Mouse (Mus musculus) lung, postnatal 4 days (tissue): Measurements from ENCODE around the gene Foxc2.
"Not testable (repeated sequence)": the region's sequence is repeated elsewhere in the genome, so short reads cannot be mapped to it uniquely, and the experiment has no call there.

Source experiments
- DNase-seq, 2 experiments: peaks; one replicate each; pipeline ENCODE4 v3.0.0; 2021

Foxc2 gene

GRCm38 (mm10) chr8:121119635-121120455 is 3.9 kb downstream of the Foxc2 start:
- DNase-seq: no peak

- no peak for DNase-seq
Observed at GRCm38 (mm10) chr8:121120456-121121419, 4.8 kb downstream of the Foxc2 start.

GRCm38 (mm10) chr8:121121704-121122103 is 5.7 kb downstream of the Foxc2 start:
- no peak for DNase-seq

GRCm38 (mm10) chr8:121122368-121122767 is 6.4 kb downstream of the Foxc2 start:
- no peak for DNase-seq

GRCm38 (mm10) chr8:121123113-121123512 is 7.1 kb downstream of the Foxc2 start:
- DNase-seq: no peak

- peak in 1 of 2 experiments; percentile 16 for DNase-seq
Observed at GRCm38 (mm10) chr8:121124547-121125239, 8.7 kb downstream of the Foxc2 start.

GRCm38 (mm10) chr8:121125311-121125876 is 9.4 kb downstream of the Foxc2 start:
- DNase-seq: peak; percentile 79 to 87

- no peak for DNase-seq
Observed at GRCm38 (mm10) chr8:121126191-121126590, 10.2 kb downstream of the Foxc2 start.

- DNase-seq: no peak
Observed at GRCm38 (mm10) chr8:121126694-121127093, 10.7 kb downstream of the Foxc2 start.

GRCm38 (mm10) chr8:121127291-121127701 is 11.3 kb downstream of the Foxc2 start:
- peak; percentile 70 to 80 for DNase-seq

GRCm38 (mm10) chr8:121127756-121128375 is 11.9 kb downstream of the Foxc2 start, which contains the start of gene Foxl1:
Gene Foxl1, plus strand, starts transcription at chr8:121127940.
- DNase-seq: peak; percentile 20 to 46

GRCm38 (mm10) chr8:121128531-121129264 is 12.7 kb downstream of the Foxc2 start:
- DNase-seq: peak in 1 of 2 experiments; percentile 21

GRCm38 (mm10) chr8:121129265-121129940 is 13.4 kb downstream of the Foxc2 start:
- DNase-seq: no peak

- DNase-seq: peak; percentile 43 to 56
Observed at GRCm38 (mm10) chr8:121130522-121130921, 14.6 kb downstream of the Foxc2 start.

- DNase-seq: no peak
Observed at GRCm38 (mm10) chr8:121132961-121133513, 17.1 kb downstream of the Foxc2 start.

- no peak for DNase-seq
Observed at GRCm38 (mm10) chr8:121134102-121134501, 18.1 kb downstream of the Foxc2 start.

GRCm38 (mm10) chr8:121134512-121134911 is 18.5 kb downstream of the Foxc2 start:
- no peak for DNase-seq

GRCm38 (mm10) chr8:121136856-121137255 is 20.9 kb downstream of the Foxc2 start:
- DNase-seq: no peak

- DNase-seq: not testable (repeated sequence)
Observed at GRCm38 (mm10) chr8:121145457-121146134, 29.6 kb downstream of the Foxc2 start.
